Mouse (Mus musculus): Measurements from ENCODE around the gene Tppp2. TPM values are rescaled to one million over a fixed set of nuclear protein-coding genes. Genes with fewer than 3 reads are reported as not detected.

Tppp2 gene
- polyA plus RNA-seq, 1 experiment = not detected

GRCm38 (mm10) chr14:51932092-51933020 lies 14.1 kb downstream of the Tppp2 start:
- TF ChIP-seq POLR2A (IDR thresholded peaks at IDR 0.05; ENCODE audit: borderline replicate concordance, insufficient read depth, low read length) = no peak
- no peak for TF ChIP-seq CTCF (IDR thresholded peaks at IDR 0.05; ENCODE audit: borderline replicate concordance, insufficient read depth, low read depth, low read length)
- H3K27ac ChIP-seq (ENCODE audit: insufficient read depth, low read length) = no peak overlapping the region
- DNase-seq = no peak
- H3K4me1 ChIP-seq (ENCODE audit: control insufficient read depth, insufficient read depth, low read length) = no peaks in the 10 kb centered on the region
- H3K27me3 ChIP-seq (ENCODE audit: control insufficient read depth, insufficient read depth, low read length) = no peaks in the 10 kb centered on the region
- H3K4me3 ChIP-seq (replicated peaks; ENCODE audit: insufficient read depth, low read depth, low read length) = no peak overlapping the region
- 80% methylated on average over 10 of the region's 10 CpGs for WGBS

- no peak for DNase-seq
- no peak overlapping the region for H3K4me3 ChIP-seq (replicated peaks; ENCODE audit: insufficient read depth, low read depth, low read length)
- H3K4me1 ChIP-seq (ENCODE audit: control insufficient read depth, insufficient read depth, low read length) = no peaks in the 10 kb centered on the region
- no peaks in the 10 kb centered on the region for H3K27me3 ChIP-seq (ENCODE audit: control insufficient read depth, insufficient read depth, low read length)
- H3K27ac ChIP-seq (ENCODE audit: insufficient read depth, low read length) = no peak overlapping the region
- 84% methylated on average over 9 of the region's 9 CpGs for WGBS
- TF ChIP-seq POLR2A (IDR thresholded peaks at IDR 0.05; ENCODE audit: borderline replicate concordance, insufficient read depth, low read length) (no peak), CTCF (IDR thresholded peaks at IDR 0.05; ENCODE audit: borderline replicate concordance, insufficient read depth, low read depth, low read length) (no peak)
These were observed 20.8 kb downstream of the Tppp2 start for GRCm38 (mm10) chr14:51939005-51939404.

- H3K27ac ChIP-seq (ENCODE audit: insufficient read depth, low read length) = no peak overlapping the region
- 39% methylated on average over 8 of the region's 8 CpGs for WGBS
- H3K4me3 ChIP-seq (replicated peaks; ENCODE audit: insufficient read depth, low read depth, low read length) = no peak overlapping the region
- H3K27me3 ChIP-seq (ENCODE audit: control insufficient read depth, insufficient read depth, low read length) = no peaks in the 10 kb centered on the region
- TF ChIP-seq POLR2A (IDR thresholded peaks at IDR 0.05; ENCODE audit: borderline replicate concordance, insufficient read depth, low read length) (no peak), CTCF (IDR thresholded peaks at IDR 0.05; ENCODE audit: borderline replicate concordance, insufficient read depth, low read depth, low read length) (no peak)
- DNase-seq = no peak
- no peaks in the 10 kb centered on the region for H3K4me1 ChIP-seq (ENCODE audit: control insufficient read depth, insufficient read depth, low read length)
These were observed 22.8 kb downstream of the Tppp2 start for GRCm38 (mm10) chr14:51940944-51941560.

- no peak for DNase-seq
- no peak overlapping the region for H3K27ac ChIP-seq (ENCODE audit: insufficient read depth, low read length)
- no peak overlapping the region for H3K4me3 ChIP-seq (replicated peaks; ENCODE audit: insufficient read depth, low read depth, low read length)
- no peak for TF ChIP-seq POLR2A (IDR thresholded peaks at IDR 0.05; ENCODE audit: borderline replicate concordance, insufficient read depth, low read length)
- no peak for TF ChIP-seq CTCF (IDR thresholded peaks at IDR 0.05; ENCODE audit: borderline replicate concordance, insufficient read depth, low read depth, low read length)
- no peaks in the 10 kb centered on the region for H3K27me3 ChIP-seq (ENCODE audit: control insufficient read depth, insufficient read depth, low read length)
- WGBS = 57% methylated on average over 9 of the region's 9 CpGs
- no peaks in the 10 kb centered on the region for H3K4me1 ChIP-seq (ENCODE audit: control insufficient read depth, insufficient read depth, low read length)
These were observed 23.4 kb downstream of the Tppp2 start for GRCm38 (mm10) chr14:51941577-51941976.

- H3K4me1 ChIP-seq (ENCODE audit: control insufficient read depth, insufficient read depth, low read length) = no peaks in the 10 kb centered on the region
- H3K27me3 ChIP-seq (ENCODE audit: control insufficient read depth, insufficient read depth, low read length) = no peaks in the 10 kb centered on the region
- no peak for DNase-seq
- no peak overlapping the region for H3K4me3 ChIP-seq (replicated peaks; ENCODE audit: insufficient read depth, low read depth, low read length)
- no peak for TF ChIP-seq POLR2A (IDR thresholded peaks at IDR 0.05; ENCODE audit: borderline replicate concordance, insufficient read depth, low read length)
- TF ChIP-seq CTCF (IDR thresholded peaks at IDR 0.05; ENCODE audit: borderline replicate concordance, insufficient read depth, low read depth, low read length) = no peak
- no peak overlapping the region for H3K27ac ChIP-seq (ENCODE audit: insufficient read depth, low read length)
- 64% methylated on average over 7 of the region's 7 CpGs for WGBS
These were observed 24.0 kb downstream of the Tppp2 start for GRCm38 (mm10) chr14:51942236-51942635.

GRCm38 (mm10) chr14:51943336-51943735 lies 25.1 kb downstream of the Tppp2 start:
- WGBS = 52% methylated on average over 6 of the region's 6 CpGs

DNA sequence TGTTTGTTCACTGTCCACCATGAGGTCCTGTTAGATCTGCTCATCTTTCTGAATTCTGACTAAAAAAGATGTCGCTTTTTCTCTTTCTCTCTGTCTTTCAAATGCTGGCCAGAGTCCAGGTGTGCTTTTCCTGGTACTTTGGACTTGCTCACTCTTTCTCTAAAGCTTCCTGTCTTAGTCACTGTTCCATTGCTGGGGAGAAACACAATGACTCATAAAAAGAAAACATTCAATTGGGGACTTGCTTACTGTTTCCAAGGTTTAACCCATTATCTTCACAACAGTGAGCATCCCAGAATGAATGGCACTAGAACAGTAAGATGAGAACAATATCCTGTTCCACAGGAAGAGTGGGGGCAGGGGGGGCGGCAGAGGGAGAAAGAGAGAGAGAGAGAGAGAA lies 42.1 kb downstream of the Tppp2 start:
- 92% methylated on average over 2 of the region's 2 CpGs for WGBS

More at GRCm38 (mm10) chr14:51943336-51943735, 25.1 kb downstream of the Tppp2 start:
- H3K4me1 ChIP-seq (ENCODE audit: control insufficient read depth, insufficient read depth, low read length) = no peaks in the 10 kb centered on the region
- DNase-seq = no peak
- TF ChIP-seq POLR2A (IDR thresholded peaks at IDR 0.05; ENCODE audit: borderline replicate concordance, insufficient read depth, low read length) (no peak), CTCF (IDR thresholded peaks at IDR 0.05; ENCODE audit: borderline replicate concordance, insufficient read depth, low read depth, low read length) (no peak)
- H3K27ac ChIP-seq (ENCODE audit: insufficient read depth, low read length) = no peak overlapping the region
- no peak overlapping the region for H3K4me3 ChIP-seq (replicated peaks; ENCODE audit: insufficient read depth, low read depth, low read length)
- H3K27me3 ChIP-seq (ENCODE audit: control insufficient read depth, insufficient read depth, low read length) = no peaks in the 10 kb centered on the region

More for the DNA sequence above, 42.1 kb downstream of the Tppp2 start:
- no peaks in the 10 kb centered on the region for H3K27me3 ChIP-seq (ENCODE audit: control insufficient read depth, insufficient read depth, low read length)
- TF ChIP-seq CTCF (IDR thresholded peaks at IDR 0.05; ENCODE audit: borderline replicate concordance, insufficient read depth, low read depth, low read length) (no peak), POLR2A (IDR thresholded peaks at IDR 0.05; ENCODE audit: borderline replicate concordance, insufficient read depth, low read length) (no peak)
- H3K4me3 ChIP-seq (replicated peaks; ENCODE audit: insufficient read depth, low read depth, low read length) = no peak overlapping the region
- no peak overlapping the region for H3K27ac ChIP-seq (ENCODE audit: insufficient read depth, low read length)
- DNase-seq = no peak
- no peaks in the 10 kb centered on the region for H3K4me1 ChIP-seq (ENCODE audit: control insufficient read depth, insufficient read depth, low read length)
